Mouse (Mus musculus) left cerebral cortex, postnatal 25 days (tissue): ENCODE measurements around the gene Crygn. TPM values are rescaled to one million over a fixed set of nuclear protein-coding genes. Genes with fewer than 3 reads are reported as not detected.
"Not testable (repeated sequence)": the region's sequence is repeated elsewhere in the genome, so short reads cannot be mapped to it uniquely, and the experiment has no call there.

Experiments used
- DNase-seq, 2 experiments: peaks; one replicate each; pipeline ENCODE4 v3.0.0; 2022; ENCODE audit warnings: low spot score in 2 of 2, mixed read lengths in 1 of 2
- intact Hi-C: fragments of 180-260 bp; cut with DNase I; formaldehyde crosslinking; loops from one replicate; pipeline ENCODE4 v1.15.1; 2025
- total RNA-seq, 2 experiments: library from RNA; stranded (reverse); gene quantifications; 2 replicates each; pipeline ENCODE4 v1.2.3; 2021

Gene Crygn
- total RNA-seq, result not detected

DNA sequence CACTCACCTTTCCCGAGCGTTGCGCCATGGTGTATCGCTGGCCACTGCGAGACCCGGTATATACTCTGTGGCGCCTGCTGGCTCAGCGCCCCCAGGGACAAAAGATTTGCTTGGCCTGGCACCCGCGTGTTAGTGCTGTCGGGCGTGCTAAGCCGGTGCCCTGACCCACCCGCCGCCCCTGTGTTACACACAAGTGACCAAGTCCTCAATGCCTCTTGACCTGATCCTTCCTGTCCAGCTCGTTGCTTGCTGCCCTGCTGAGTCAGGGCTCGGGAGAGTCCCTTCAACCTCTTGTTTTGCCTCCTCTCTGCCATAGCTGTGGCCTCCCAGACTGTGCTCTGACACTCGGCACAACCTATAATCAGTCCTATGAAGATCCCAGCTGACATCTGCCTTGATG is at the start of gene Crygn:
Gene Crygn (minus strand): TSS at position 193 of the 400 bp plus-strand sequence.
- no peak for DNase-seq
- intact Hi-C loops, result no loop called here

DNA sequence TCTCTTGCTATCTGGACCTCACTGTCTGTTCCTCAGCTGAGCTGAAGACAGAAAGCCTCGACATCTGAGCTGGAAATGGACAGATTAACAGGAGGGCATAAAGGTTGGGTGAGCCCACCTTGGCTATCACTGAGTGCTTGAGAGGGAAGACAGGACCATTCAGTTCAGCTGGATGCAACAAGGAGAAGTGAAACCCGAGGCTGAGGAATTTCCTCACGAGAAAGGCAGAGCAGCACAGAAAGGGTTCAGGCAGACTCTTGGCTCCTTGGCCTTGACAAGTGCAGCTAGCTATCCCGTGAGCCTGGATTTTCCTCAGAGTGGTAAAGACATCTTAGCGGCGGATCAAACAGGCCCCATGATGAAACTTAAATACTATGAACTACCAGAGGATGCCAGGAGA is 47.4 kb upstream of the Crygn start:
- DNase-seq, result no peak
- intact Hi-C loops, result loop anchor here (10.0 kb wide), 1 partner anchor 200 kb away; no protein-coding TSS in a partner anchor

GRCm38 (mm10) chr5:24804661-24805060 is 46.9 kb upstream of the Crygn start:
- DNase-seq, result peak in 1 of 2 experiments; percentile 45
- intact Hi-C loops, result loop anchor here (10.0 kb wide), 1 partner anchor 200 kb away; no protein-coding TSS in a partner anchor

DNA sequence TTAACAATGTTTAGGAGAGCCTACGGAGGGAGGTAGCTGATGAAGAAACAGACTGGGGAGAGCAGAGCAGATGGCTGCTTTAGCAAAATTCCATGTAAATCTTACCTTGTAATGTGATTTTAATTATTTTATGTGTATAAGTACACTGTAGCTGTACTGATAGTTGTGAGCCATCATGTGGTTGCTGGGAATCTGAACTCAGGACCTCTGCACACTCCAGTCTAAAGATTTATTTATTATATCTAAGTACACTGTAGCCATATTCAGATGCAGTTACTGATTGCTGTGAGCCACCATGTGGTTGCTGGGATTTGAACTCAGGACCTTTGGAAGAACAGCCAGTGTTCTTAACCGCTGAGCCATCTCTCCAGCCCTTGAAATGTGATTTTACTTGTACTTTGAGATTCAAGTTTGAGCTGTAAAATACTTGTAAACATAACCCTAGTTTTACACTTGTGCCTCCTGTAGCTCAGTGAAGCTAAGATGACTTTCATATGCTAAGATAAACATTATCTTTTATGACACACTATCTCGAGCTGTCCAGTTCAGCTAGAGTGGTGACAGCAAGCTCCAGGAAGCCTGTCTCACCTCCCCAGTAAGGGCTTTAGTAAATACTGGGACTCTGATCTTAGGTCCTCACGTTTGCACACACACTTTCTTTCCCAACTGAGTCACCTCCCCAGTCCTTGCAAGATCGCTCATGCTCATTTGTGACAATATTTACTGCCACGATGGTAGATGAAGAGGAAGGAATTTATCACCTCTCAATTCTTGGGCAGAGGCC is 44.2 kb upstream of the Crygn start:
- no peak for DNase-seq
- intact Hi-C loops, result loop anchor here (10.0 kb wide), 1 partner anchor 203 kb away; no protein-coding TSS in a partner anchor

GRCm38 (mm10) chr5:24800416-24800815 is 42.6 kb upstream of the Crygn start:
- DNase-seq, result no peak
- intact Hi-C loops, result loop anchor here (10.0 kb wide), 1 partner anchor 204 kb away; no protein-coding TSS in a partner anchor

GRCm38 (mm10) chr5:24798639-24799038 is 40.8 kb upstream of the Crygn start:
- intact Hi-C loops, result no loop called here
- no peak for DNase-seq

DNA sequence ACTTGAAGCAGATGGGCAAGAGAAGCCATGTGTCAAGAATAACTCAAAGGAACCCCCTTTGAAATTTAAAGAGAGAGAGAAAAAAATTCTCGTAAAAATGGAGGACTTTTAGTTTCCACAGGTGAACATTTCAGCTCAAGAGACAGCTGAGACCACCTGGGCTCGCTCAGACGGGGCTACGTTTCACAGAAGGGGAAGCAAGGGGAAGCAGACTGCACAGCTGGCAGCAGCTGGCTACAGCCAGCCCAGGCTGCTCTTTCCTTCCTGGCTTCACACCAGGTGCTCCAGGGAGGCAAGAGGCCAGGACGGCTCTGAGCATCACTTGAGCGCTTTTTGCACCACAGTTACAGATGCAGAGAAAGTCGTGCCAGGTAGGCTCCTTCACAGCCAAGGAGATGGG is 40.0 kb upstream of the Crygn start:
- intact Hi-C loops, result no loop called here
- no peak for DNase-seq

- peak in 1 of 2 experiments; percentile 67 for DNase-seq
Observed at GRCm38 (mm10) chr5:24792961-24793360, 35.2 kb upstream of the Crygn start.

DNA sequence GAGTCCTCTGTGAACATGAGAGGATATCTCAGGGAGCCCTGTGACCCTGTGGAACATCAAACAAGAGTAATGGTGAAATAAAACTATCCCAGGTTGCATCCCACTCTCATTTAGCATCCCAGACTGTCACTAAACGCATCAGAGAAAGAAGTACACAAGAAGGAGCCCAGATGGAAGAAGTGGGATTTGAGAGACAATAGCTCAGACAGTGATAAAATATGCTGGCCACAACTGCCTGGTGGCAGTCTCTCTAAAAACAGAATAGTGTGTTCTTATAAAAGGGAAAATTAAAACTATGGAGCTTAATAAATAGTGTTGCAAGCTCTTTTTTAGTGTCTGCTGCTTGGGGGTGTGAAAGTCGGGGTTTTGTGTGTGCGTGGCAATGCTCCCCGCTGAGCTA is 25.1 kb upstream of the Crygn start:
- peak in 1 of 2 experiments; percentile 69 for DNase-seq
- intact Hi-C loops, result no loop called here

More at GRCm38 (mm10) chr5:24792961-24793360, 35.2 kb upstream of the Crygn start:
- intact Hi-C loops, result no loop called here

DNA sequence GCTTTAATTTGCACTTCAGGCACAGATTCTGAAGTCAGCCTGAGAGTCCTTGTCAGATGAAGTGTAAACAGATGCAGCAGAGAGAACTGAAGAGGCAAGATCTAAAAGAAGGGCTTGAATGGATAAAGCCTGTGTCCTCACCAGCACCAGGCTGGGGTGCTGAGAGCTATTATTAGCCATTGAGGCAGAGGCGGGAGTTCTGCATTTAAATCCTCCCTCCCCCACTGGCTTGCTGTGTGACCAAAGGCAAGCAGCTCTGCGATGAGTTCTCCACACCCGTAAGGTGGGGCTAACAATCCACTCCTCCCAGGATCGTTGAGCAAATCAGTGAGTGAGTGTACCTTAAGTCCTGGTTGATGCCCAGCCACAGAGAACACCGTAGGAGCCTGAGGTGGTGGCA is 23.2 kb upstream of the Crygn start:
- DNase-seq, result peak; percentile 65 to 91
- intact Hi-C loops, result loop anchor here (2.0 kb wide), 3 partner anchors 30 to 106 kb away; partner anchors contain the start of gene Rheb

- intact Hi-C loops, result loop anchor here (2.0 kb wide), 3 partner anchors 29 to 105 kb away; partner anchors contain the start of gene Rheb
- DNase-seq, result peak in 1 of 2 experiments; percentile 12
Observed at GRCm38 (mm10) chr5:24779881-24780512, 22.2 kb upstream of the Crygn start.

DNA sequence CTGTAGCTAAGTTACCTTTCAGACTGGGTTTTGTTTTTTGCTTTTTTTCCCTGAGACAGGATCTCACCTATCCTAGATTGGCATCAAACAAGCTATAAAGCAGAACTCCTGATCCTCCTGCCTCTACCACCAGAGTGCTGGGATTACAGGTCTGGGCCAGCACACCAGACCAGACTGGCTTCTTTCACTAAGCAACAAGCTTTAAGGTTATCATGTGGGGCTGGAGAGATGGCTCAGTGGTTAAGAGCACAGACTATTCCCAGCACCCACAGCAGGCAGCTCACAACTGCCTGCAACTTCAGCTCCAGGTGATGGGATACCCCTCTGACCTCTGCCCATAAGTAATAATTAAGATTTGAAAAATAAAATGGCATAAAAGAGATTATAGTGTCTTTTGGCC is 21.5 kb upstream of the Crygn start:
- DNase-seq, result no peak

GRCm38 (mm10) chr5:24778843-24779140 is 21.0 kb upstream of the Crygn start:
- no peak for DNase-seq
- intact Hi-C loops, result no loop called here

More for the DNA sequence above, 21.5 kb upstream of the Crygn start:
- intact Hi-C loops, result no loop called here

DNA sequence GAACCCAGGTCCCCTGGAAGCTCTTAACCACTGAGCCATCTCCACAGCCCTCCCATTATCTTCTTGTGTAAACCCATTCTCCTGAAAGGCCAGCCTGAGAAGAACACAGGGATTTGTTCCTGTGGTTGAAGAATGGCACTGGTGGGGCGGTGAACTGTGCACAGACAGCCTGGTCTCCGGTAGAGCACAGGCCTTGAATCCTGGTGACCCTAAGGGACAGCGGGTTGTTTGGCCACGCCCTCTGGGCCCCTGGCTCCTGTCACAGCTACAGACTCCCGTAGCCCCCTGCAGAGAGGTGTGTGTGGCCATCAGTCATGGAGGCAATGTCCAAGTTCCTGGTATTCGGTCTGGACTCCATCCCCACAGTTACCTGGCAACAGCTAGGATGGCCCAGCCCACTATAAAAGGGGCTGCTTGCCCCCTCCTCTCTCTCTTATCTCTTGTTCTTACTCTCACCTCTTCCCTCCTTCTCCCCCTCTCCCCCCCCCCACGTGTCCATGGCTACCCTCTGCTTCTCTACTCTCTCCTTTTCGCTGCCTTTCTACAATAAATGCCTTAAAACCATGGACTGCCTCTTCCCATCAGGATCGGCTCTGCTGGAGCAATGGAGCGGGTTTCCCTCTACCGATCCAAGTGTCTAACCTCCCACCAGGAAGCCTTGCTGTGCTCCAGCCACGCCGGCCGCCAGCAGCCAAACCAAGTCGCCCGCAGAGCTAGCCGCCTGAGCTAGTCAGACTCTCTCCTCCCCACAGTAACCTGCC is 20.5 kb upstream of the Crygn start:
- no peak for DNase-seq
- intact Hi-C loops, result no loop called here

DNA sequence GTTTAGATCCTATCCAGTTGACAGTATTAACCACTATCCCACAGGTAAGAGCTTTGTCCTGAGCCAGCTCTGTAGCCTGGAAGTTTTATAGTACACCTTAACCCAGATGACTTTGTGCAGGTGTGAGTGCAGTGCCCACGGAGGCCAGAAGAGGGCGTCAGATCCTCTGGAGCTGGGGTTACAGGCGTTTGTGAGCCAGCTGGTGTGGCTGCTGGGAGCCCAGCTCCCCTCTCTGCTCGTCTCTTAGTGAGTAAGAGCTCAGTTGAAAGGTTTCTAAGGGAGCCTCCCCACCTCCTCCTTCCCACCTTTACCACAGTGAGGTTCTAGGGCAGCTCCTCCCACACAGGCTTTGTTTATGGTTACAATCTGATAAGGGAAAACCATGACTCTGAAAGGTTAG is 18.9 kb upstream of the Crygn start:
- DNase-seq, result no peak
- intact Hi-C loops, result no loop called here

DNA sequence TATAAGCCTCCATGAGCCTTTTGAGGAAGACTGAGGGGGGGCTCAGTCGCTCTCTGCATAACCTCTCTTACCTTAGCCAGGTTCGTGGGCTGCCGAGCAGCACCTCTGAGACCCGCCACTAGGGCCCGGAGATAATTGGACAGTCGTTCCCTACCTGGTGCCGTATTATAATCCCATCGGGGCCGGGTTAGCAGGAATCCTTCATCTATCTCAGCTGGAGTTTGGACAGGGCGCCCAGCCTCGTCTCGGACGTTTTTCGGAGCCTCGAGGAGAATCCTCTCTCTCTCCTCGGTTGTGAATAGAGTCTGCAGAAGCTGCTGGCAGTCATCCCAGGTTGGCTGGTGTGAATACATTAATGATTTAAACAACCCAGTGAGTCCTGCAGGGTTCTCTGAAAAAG is 16.7 kb upstream of the Crygn start:
- intact Hi-C loops, DNase-seq: not testable (repeated sequence)

DNA sequence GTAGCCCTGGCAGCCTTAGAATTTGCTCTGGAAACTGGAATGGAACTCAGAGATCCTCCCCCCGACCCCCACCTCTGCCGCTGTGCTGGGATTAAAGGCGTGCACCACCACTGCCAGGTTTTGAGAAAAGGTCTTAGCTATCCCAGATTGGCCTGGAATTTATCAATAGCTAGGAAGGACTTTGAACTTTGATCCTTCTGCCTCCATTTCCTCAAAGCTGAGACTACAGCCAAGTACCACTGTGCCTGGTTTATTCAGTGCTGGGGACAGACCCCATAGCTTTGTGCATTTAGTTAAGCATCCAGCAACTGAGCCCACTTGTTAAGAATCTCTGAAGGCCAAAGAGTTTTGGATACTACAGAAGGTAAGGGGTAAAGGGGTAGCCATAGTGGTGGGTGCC is 877 bp downstream of the Crygn start:
- DNase-seq, result no peak
- intact Hi-C loops, result no loop called here

- intact Hi-C loops, result no loop called here
- no peak for DNase-seq
Observed at GRCm38 (mm10) chr5:24752175-24752498, 5.7 kb downstream of the Crygn start.

DNA sequence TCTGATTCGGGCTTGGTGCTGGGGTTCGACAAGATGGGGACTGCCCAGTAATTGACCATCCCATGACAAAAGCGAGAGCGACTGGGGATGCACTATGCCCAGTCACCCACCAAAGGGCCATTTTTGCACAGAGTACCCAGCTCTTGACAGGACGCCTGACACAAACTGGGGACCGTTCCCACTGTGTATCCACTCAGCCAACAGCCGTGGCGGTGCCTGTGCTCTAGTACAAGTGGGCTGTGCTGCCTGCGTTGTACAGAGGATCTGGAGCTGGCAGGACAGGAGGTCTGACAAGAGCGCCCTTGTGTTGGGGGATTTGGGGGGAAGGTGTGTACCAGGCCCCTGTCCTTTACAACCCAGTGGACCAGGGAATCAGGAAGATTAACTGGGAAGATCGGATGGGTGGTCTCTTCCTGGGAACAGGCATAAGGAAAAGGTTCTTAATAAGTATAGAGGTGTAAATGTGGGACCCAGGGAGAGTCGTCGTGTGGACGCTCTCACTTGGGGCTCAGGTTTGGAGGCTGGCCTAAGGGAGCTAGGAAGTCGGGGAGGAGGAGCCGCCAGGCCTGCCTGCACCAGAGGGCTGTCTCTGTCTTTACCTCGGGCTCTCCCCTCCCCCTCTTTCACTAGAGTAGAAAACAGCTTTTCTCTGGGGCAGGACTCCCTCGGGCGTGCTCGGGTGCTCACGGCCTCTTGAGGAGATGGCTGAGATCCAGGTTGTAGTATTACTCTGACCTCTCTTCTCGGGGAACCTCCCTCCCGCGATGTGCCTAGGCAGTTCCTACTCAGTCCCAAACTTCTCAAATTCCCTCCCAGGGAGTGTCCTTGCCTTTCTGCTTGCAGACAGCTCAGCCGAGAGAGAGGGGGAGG is 6.3 kb downstream of the Crygn start:
- DNase-seq, result peak; percentile 38 to 56
- intact Hi-C loops, result loop anchor here (2.0 kb wide), 2 partner anchors 29 to 67 kb away; partner anchors contain the start of gene Nub1
